8 mouse cellular contexts compared by ENCODE assay signal in genomic region chr4:126259063-126259462, GRCm38 (mm10). TPM values are rescaled to one million over a fixed set of nuclear protein-coding genes. Genes with fewer than 3 reads are reported as not detected.
DNase-seq lines count a peak whose midpoint lies in the region; TF ChIP-seq lines count a peak whose summit lies in the region.

No protein-coding gene starts in this region.

- H3K36me3 ChIP-seq in liver, adult 2 months (ENCODE audit: control insufficient read depth, insufficient read depth, low read length): no peaks in the 10 kb centered on the region
- no peaks in the 10 kb centered on the region for H3K36me3 ChIP-seq in hindbrain, embryonic 10.5 days

- no peak overlapping the region for H3K4me3 ChIP-seq in liver, adult 2 months (ENCODE audit: insufficient read depth, low read depth, low read length)
- H3K4me3 ChIP-seq in hindbrain, embryonic 10.5 days: peak overlapping the region; percentile 40

- no peak overlapping the region for H3K9ac ChIP-seq in liver, adult 2 months (ENCODE audit: low read depth, low read length)

- H3K27ac ChIP-seq in liver, adult 2 months (replicated peaks; ENCODE audit: insufficient read depth, low read depth, low read length): peak overlapping the region; percentile 59
- H3K27ac ChIP-seq in hindbrain, embryonic 10.5 days: peak overlapping the region; percentile 91

- TF ChIP-seq POLR2A in liver, adult 2 months (IDR thresholded peaks at IDR 0.05; ENCODE audit: extremely low read depth, insufficient read depth, low read length): no peak

- peaks cover 22% of the 10 kb centered on the region for H3K4me1 ChIP-seq in liver, adult 2 months (ENCODE audit: control insufficient read depth, insufficient read depth, low read length)
- H3K4me1 ChIP-seq in hindbrain, embryonic 10.5 days (replicated peaks): peaks cover 77% of the 10 kb centered on the region

- no peak for DNase-seq in liver, adult 2 months (ENCODE audit: extremely low read depth, low read depth, low spot score)
- no peak for DNase-seq in liver
- peak; percentile 47 for DNase-seq in embryo, embryonic 11 days
- DNase-seq in hindbrain, embryonic 10.5 days (ENCODE audit: low spot score): no peak
- peak; percentile 25 for DNase-seq in lung, postnatal 14 days
- no peak for DNase-seq in spleen, adult 18-20 months
- no peak for DNase-seq in layer of hippocampus, adult 8-10 months (ENCODE audit: low spot score in 2 of 2)
- DNase-seq in retina, postnatal 1 day: no peak

- peaks cover 33% of the 10 kb centered on the region for H3K79me2 ChIP-seq in liver, adult 2 months (ENCODE audit: control insufficient read depth, insufficient read depth, low read length)

- no peak for TF ChIP-seq CTCF in liver, adult 2 months (IDR thresholded peaks at IDR 0.05; ENCODE audit: low read depth, low read length)

- no peaks in the 10 kb centered on the region for H3K9me3 ChIP-seq in hindbrain, embryonic 10.5 days

- WGBS in liver, adult 2 months: 29% methylated on average over 3 of the region's 3 CpGs
- 18% methylated on average over 3 of the region's 3 CpGs for WGBS in hindbrain, embryonic 10.5 days

- H3K27me3 ChIP-seq in liver, adult 2 months (ENCODE audit: control insufficient read depth, insufficient read depth, low read length): no peaks in the 10 kb centered on the region
- no peaks in the 10 kb centered on the region for H3K27me3 ChIP-seq in hindbrain, embryonic 10.5 days (ENCODE audit: insufficient read depth, poor library complexity, severe bottlenecking)

RNA-seq across cellular contexts. Expression of gene Map7d1, which starts 2.9 kb away (rescaled TPM):
- total RNA-seq in liver, adult 2 months (2014; rRNA removed): 7.5 and 8.2 TPM in 2 replicates
- 18.5 and 19.1 TPM in 2 replicates for polyA plus RNA-seq in liver, adult 2 months (2012; rRNA removed)
- polyA plus RNA-seq in hindbrain, embryonic 10.5 days (2016; fragmentation: Nextera tagmentation; extraction: Ambion mirVana): 64.8 and 99.0 TPM in 2 replicates
- 100 to 1,000 TPM; 240 to 257 (median 248) TPM for total RNA-seq in layer of hippocampus, adult 8-10 months (2022)

RNA-seq across cellular contexts. Expression of gene Trappc3, which starts 3.1 kb away (rescaled TPM):
- 38.2 and 45.8 TPM in 2 replicates for total RNA-seq in liver, adult 2 months (2014; rRNA removed)
- polyA plus RNA-seq in liver, adult 2 months (2012; rRNA removed): 24.1 and 30.6 TPM in 2 replicates
- polyA plus RNA-seq in hindbrain, embryonic 10.5 days (2016; fragmentation: Nextera tagmentation; extraction: Ambion mirVana): 95.4 and 101 TPM in 2 replicates
- 10 to 100 TPM; 79.9 to 89.9 (median 85.1) TPM for total RNA-seq in layer of hippocampus, adult 8-10 months (2022)

RNA-seq across cellular contexts. Expression of gene Col8a2, which starts 27.5 kb away (rescaled TPM):
- 0.07 and 0.09 TPM in 2 replicates for total RNA-seq in liver, adult 2 months (2014; rRNA removed)
- polyA plus RNA-seq in liver, adult 2 months (2012; rRNA removed): 0.10 and 0.17 TPM in 2 replicates
- polyA plus RNA-seq in hindbrain, embryonic 10.5 days (2016; fragmentation: Nextera tagmentation; extraction: Ambion mirVana): 6.1 and 18.5 TPM in 2 replicates
- 1 to 10 TPM; 1.7 to 2.3 (median 2.0) TPM for total RNA-seq in layer of hippocampus, adult 8-10 months (2022)

RNA-seq across cellular contexts. Expression of gene Thrap3, which starts 56.5 kb away (rescaled TPM):
- total RNA-seq in liver, adult 2 months (2014; rRNA removed): 74.3 and 78.6 TPM in 2 replicates
- polyA plus RNA-seq in liver, adult 2 months (2012; rRNA removed): 25.6 and 29.1 TPM in 2 replicates
- polyA plus RNA-seq in hindbrain, embryonic 10.5 days (2016; fragmentation: Nextera tagmentation; extraction: Ambion mirVana): 230 and 252 TPM in 2 replicates
- total RNA-seq in layer of hippocampus, adult 8-10 months (2022): 100 to 1,000 TPM; 151 to 172 (median 170) TPM

Comparison
In these comparisons a context has a peak if more than half of its experiments do, and no peak if none do; other contexts are left out.
1. DNase-seq: peak in embryo, embryonic 11 days (single experiment) and lung, postnatal 14 days (single experiment); none in liver, adult 2 months (single experiment), liver (single experiment), hindbrain, embryonic 10.5 days (single experiment), spleen, adult 18-20 months (0 of 2), layer of hippocampus, adult 8-10 months (0 of 2) and retina, postnatal 1 day (single experiment).
2. RNA of gene Map7d1, which starts 2.9 kb away (total RNA-seq): 240 to 257 TPM in layer of hippocampus, adult 8-10 months; 7.5 to 8.2 TPM in liver, adult 2 months; every median in the first group is over 10 times any median in the second.